Mouse (Mus musculus): ENCODE data around the gene Igf2bp1. TPM values are rescaled to one million over a fixed set of nuclear protein-coding genes. Genes with fewer than 3 reads are reported as not detected.

Igf2bp1 gene
- polyA plus RNA-seq (2015; fragmentation: Nextera tagmentation; extraction: Ambion mirVana), result 11.8 and 14.2 TPM in 2 replicates

DNA sequence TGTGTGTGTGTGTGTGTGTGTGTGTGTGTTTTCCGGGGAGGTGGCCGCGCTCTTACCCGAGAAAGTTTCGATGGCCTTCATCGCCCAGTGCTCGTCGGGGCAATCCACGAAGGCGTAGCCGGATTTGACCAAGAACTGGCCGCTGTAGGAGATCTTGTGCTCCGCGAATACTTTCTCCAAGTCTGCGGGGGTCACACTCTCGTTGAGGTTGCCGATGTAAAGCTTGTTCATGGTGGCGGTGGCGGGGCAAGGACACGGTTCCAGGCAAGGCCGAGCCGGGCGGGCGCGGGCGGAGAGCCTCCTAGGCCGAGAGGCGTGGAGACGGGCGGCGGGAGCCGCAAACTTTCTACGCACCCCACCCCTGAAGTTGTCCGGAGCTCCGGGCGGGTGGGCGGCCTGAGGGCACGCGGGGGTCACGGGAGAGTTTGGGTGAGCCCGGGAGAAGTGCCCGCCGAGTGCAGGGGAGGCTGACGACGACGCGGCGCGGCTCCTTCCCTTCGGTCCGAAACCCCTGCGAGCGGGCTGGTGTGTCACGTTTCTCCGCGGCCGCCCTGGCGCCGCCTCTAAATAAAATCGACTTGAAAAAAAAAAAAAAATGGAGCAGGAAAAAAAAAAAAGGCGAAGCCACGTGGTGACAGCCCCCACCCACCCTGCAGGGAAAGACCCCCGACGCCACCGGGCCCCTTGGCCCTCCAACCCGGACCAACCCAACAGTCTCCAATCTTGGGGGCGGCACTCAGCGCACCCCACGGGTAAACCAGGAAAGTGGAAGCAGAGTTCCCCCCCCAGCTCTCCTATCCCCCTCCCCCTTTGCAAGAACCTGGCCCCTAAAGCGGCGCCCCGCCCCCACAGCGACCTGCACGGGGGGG, at the start of gene Igf2bp1:
Gene Igf2bp1, minus strand, starts transcription at position 538 of the 869 bp plus-strand sequence.
- peak; percentile 57 for ATAC-seq (ENCODE audit: low FRiP score, low read depth)

DNA sequence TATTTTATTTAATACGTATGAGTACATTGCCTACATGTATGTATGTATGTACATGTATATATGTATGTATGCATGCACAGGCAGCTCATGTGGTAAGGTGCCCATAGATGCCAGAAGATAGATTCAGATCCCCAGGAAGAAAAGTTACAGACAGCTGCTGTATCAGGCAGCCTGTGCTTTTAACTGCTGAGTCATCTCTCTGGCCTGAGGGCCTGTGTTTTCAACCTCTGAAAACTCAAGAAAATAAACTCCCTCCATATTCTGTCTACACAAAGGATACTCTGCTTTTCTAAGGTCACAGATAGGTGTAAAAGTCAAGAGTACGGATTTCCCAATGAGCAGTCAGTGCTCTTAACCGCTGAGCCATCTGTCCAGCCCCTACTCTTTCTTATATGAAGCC, 45.1 kb upstream of the Igf2bp1 start:
- no peaks in the 10 kb centered on the region for H3K4me1 ChIP-seq (replicated peaks)
- H3K36me3 ChIP-seq, result peaks cover 81% of the 10 kb centered on the region
- no peak overlapping the region for H3K4me2 ChIP-seq
- H3K27ac ChIP-seq (replicated peaks), result no peak overlapping the region
- ATAC-seq (ENCODE audit: low FRiP score, low read depth), result no peak
- H3K27me3 ChIP-seq, result no peaks in the 10 kb centered on the region
- H3K9ac ChIP-seq, result no peak overlapping the region
- WGBS, result 98% methylated on average over 3 of the region's 3 CpGs
- H3K9me3 ChIP-seq, result no peaks in the 10 kb centered on the region
- no peak overlapping the region for H3K4me3 ChIP-seq

More for the DNA sequence above, at the start of gene Igf2bp1:
- peak within 1 kb of the TSS; percentile 66 for H3K9ac ChIP-seq
- peaks cover 52% of the 10 kb centered on the region for H3K4me1 ChIP-seq (replicated peaks)
- peak within 1 kb of the TSS; percentile 91 for H3K4me2 ChIP-seq
- peak within 1 kb of the TSS; percentile 85 for H3K27ac ChIP-seq (replicated peaks)
- H3K9me3 ChIP-seq, result no peaks in the 10 kb centered on the region
- under 1% methylated on average over 66 of the region's 74 CpGs for WGBS
- H3K4me3 ChIP-seq, result peak within 1 kb of the TSS; percentile 70
- no peaks in the 10 kb centered on the region for H3K27me3 ChIP-seq
- no peaks in the 10 kb centered on the region for H3K36me3 ChIP-seq

DNA sequence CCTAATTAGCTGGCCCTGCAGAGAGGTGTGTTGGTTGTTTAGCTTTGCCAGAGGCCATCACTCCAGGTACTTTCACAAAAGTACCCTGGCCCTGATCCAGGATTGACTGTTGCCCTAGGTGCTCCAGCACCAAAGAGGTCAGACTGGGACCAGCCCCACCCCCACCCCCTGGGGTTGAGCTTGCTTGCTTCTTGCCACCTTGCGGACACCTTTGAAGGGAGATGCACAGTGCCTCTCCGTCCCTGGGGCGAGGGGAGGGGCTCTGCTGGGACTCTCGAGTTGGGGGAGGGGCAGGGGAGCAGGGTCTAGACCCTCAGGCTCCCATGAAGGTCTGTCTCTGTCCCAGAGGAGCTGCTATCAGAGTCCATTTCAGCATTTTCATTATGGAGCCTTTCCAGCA, 44.2 kb upstream of the Igf2bp1 start:
- Histone ChIP-seq H3K36me3 (peaks cover 80% of the 10 kb centered on the region), H3K9me3 (no peaks in the 10 kb centered on the region), H3K27me3 (no peaks in the 10 kb centered on the region), H3K27ac (replicated peaks) (no peak overlapping the region), H3K4me2 (no peak overlapping the region), H3K4me3 (no peak overlapping the region), H3K9ac (no peak overlapping the region), H3K4me1 (replicated peaks) (no peaks in the 10 kb centered on the region)
- 80% methylated on average over 4 of the region's 4 CpGs for WGBS
- ATAC-seq (ENCODE audit: low FRiP score, low read depth), result no peak

DNA sequence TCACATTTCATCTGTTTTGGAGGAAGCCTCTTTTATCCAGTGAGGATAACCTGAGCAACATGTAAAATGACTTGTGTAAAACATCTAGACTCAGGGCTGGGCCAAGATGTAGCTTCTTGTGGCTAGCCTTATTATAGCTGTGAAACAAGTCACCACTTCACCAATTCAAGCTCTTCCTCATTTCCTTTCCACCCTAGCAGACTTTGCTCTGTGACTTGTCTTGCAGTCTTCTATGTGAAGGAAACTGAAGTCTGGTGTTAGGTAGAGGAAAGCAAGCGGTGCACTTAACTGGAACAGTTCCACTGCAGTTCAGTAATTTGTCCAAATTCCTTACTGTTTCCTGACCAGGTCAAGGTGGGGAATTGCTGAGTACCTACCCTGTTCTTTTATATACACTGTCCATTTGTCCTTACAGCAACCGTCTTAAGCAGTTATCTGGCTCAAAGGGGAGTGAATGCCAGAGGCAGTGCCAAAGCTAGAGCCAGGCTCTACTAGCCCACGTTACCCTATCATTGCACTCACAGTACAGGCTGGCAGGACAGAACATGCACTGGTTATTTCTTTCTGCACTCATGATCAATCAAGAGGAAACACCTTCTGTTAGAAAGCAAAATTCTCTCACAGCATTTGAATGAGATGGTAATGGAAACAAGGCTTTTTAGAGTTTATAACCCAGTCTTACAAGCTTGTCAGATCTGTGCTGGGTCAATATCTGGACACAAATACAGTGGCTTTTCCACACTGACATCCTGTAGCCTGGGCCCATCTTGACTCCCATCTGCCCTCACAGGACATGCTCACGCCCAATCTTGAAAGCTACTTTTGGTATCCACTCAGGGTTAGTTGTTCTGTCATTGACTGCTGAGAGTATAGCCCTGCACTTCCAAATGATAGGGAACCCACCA, 42.0 kb upstream of the Igf2bp1 start:
- H3K36me3 ChIP-seq, result peaks cover 76% of the 10 kb centered on the region
- 85% methylated on average over 4 of the region's 4 CpGs for WGBS

DNA sequence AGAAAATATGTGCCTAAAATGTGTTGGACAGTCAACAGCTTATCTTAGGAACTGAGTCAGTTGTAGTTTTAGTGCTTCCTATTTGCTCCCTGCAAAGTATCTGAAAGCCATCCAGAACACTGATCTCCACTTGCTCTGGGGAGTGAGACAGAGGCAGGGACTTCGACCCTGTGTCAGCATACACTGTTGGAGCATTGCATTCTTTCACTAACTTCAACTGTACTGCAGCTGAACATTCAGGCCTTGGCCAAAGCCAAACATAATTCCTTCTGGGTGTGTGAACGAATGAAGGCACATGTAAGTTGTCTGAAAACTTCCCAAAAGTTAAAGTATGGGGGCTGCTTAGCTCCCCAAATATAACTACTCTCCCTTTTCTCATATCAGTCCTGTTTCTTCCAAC, 41.1 kb upstream of the Igf2bp1 start:
- H3K36me3 ChIP-seq, result peaks cover 71% of the 10 kb centered on the region
- no peak overlapping the region for H3K27ac ChIP-seq (replicated peaks)
- WGBS, result 97% methylated on average over 2 of the region's 2 CpGs

More for the DNA sequence above, 42.0 kb upstream of the Igf2bp1 start:
- ATAC-seq (ENCODE audit: low FRiP score, low read depth), result no peak
- H3K27ac ChIP-seq (replicated peaks), result no peak overlapping the region
- H3K27me3 ChIP-seq, result no peaks in the 10 kb centered on the region
- H3K9me3 ChIP-seq, result no peaks in the 10 kb centered on the region
- no peak overlapping the region for H3K9ac ChIP-seq
- no peak overlapping the region for H3K4me2 ChIP-seq
- H3K4me3 ChIP-seq, result no peak overlapping the region
- H3K4me1 ChIP-seq (replicated peaks), result no peaks in the 10 kb centered on the region

DNA sequence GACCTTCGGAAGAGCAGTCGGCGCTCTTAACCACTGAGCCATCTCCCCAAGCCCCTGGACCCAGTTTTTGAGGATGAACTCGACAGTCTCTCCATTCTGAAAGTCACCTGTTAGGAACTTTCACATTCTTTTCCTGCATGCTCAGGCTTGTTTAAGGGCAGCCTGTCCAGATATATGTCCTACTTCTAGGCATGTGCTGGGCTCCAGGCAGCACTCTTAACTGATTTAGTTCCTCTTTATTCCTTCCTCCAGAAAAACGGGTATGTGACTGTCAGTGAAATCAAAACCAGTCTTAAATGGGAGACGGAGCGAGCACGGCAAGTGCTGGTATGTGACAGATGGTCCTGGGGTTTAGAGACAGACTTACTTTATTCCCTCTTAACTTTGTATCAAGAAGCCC, 40.3 kb upstream of the Igf2bp1 start:
- ATAC-seq (ENCODE audit: low FRiP score, low read depth), result no peak
- Histone ChIP-seq H3K36me3 (peaks cover 69% of the 10 kb centered on the region), H3K4me3 (no peak overlapping the region), H3K9ac (no peak overlapping the region), H3K9me3 (no peaks in the 10 kb centered on the region), H3K27me3 (no peaks in the 10 kb centered on the region), H3K27ac (replicated peaks) (no peak overlapping the region), H3K4me2 (no peak overlapping the region), H3K4me1 (replicated peaks) (no peaks in the 10 kb centered on the region)
- 87% methylated on average over 8 of the region's 8 CpGs for WGBS

More for the DNA sequence above, 41.1 kb upstream of the Igf2bp1 start:
- H3K9ac ChIP-seq, result no peak overlapping the region
- H3K4me2 ChIP-seq, result no peak overlapping the region
- no peak overlapping the region for H3K4me3 ChIP-seq
- no peaks in the 10 kb centered on the region for H3K4me1 ChIP-seq (replicated peaks)
- no peak for ATAC-seq (ENCODE audit: low FRiP score, low read depth)
- no peaks in the 10 kb centered on the region for H3K27me3 ChIP-seq
- no peaks in the 10 kb centered on the region for H3K9me3 ChIP-seq

DNA sequence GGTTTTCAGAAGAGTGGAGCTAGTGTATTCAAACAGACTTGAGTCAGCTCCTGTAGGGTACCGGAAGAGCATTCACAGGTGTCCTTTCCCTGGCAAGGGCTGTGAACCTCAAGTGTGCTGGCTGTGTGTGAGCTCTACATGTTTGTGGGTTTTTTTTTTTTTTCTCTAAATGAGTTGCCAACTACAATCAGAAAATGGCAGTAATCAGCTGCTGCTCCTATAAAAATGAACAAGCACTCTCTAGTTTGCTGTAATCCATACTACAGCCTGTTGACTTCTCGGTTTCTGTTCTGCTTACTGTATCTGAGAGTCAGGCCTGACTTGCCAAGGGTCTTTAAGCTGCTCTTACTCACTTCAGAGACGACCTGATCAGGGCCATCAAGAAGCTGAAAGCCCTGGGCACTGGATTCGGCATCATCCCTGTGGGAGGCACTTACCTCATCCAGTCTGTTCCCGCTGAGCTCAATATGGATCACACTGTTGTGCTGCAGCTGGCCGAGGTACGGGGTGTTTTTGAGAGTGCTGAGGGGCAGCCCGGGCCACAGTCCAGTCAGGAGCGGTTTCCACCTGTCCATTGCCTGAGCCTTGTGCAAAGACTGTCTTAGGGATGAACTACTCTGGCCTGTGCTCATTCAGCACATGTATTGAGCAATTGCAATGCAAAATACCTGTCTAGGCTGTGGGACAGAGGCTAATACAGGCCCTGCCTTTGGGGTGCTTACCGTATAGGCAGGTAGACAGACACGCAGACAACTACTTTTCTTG, 39.2 kb upstream of the Igf2bp1 start:
- no peak overlapping the region for H3K9ac ChIP-seq
- no peaks in the 10 kb centered on the region for H3K9me3 ChIP-seq
- no peak overlapping the region for H3K27ac ChIP-seq (replicated peaks)
- H3K4me3 ChIP-seq, result no peak overlapping the region
- no peaks in the 10 kb centered on the region for H3K4me1 ChIP-seq (replicated peaks)
- H3K36me3 ChIP-seq, result peaks cover 63% of the 10 kb centered on the region
- no peaks in the 10 kb centered on the region for H3K27me3 ChIP-seq
- no peak for ATAC-seq (ENCODE audit: low FRiP score, low read depth)
- no peak overlapping the region for H3K4me2 ChIP-seq
- 92% methylated on average over 11 of the region's 11 CpGs for WGBS

DNA sequence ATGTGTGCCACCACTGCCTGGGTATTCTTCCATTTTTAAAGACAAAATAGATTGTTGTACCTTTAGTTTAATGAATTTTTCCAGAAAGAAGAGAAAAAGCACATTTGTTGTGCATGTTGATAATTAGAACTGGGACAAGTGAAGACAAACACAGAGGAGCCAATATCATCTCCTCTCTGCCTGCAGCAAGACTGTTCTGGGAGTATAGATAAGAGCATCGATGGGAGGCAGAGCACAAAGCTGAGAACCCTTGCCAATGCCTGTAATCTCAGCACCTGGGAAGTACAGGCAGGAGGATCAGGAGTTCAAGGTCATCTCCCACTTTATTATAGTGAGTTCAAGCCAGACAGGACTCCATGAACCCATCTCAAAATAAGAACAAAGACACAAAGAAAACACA, 32.8 kb upstream of the Igf2bp1 start:
- H3K27me3 ChIP-seq, result no peaks in the 10 kb centered on the region
- no peak for ATAC-seq (ENCODE audit: low FRiP score, low read depth)
- H3K36me3 ChIP-seq, result peaks cover 30% of the 10 kb centered on the region
- H3K9ac ChIP-seq, result no peak overlapping the region
- H3K4me1 ChIP-seq (replicated peaks), result peaks cover 25% of the 10 kb centered on the region
- 97% methylated on average over 1 of the region's 1 CpGs for WGBS
- no peak overlapping the region for H3K4me2 ChIP-seq
- no peak overlapping the region for H3K4me3 ChIP-seq
- H3K9me3 ChIP-seq, result no peaks in the 10 kb centered on the region
- H3K27ac ChIP-seq (replicated peaks), result no peak overlapping the region

DNA sequence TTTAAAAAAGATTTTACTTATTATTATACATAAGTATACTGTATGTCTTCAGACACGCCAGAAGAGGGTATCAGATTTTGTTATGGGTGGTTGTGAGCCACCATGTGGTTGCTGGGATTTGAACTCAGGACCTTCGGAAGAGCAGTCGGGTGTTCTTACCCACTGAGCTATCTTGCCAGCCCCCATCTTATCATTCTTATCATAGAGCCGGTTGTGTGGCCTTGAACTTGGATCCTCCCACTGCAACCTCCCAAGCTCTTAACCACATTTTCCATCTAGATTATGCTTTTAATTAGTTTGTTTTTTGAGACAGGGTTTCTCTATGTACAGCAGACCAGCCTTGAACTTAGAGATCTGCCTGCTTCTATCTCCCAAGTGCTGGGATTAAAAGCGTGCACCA, 31.8 kb upstream of the Igf2bp1 start:
- Histone ChIP-seq H3K36me3 (peaks cover 25% of the 10 kb centered on the region), H3K27me3 (no peaks in the 10 kb centered on the region), H3K9me3 (no peaks in the 10 kb centered on the region), H3K9ac (no peak overlapping the region), H3K4me2 (no peak overlapping the region), H3K4me1 (replicated peaks) (peaks cover 25% of the 10 kb centered on the region), H3K4me3 (no peak overlapping the region), H3K27ac (replicated peaks) (no peak overlapping the region)
- 94% methylated on average over 5 of the region's 5 CpGs for WGBS
- no peak for ATAC-seq (ENCODE audit: low FRiP score, low read depth)

DNA sequence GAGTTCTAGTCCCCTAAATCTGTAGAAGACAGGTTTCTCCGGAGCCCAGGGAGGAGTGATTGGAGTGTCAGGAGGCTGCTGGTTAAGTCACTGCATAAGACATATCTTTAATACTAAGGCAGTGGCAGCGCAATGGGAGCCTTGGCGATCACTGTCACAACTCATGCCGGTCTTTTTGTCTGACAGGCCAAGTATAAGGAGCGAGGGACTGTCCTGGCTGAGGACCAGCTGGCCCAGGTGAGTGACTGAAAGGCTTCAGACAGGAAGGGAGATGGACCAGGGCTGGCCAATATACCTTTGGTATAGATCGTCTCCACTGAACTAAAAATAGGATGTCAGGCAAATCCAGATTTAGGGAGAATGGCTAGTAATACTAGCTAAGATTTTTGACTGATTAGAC, 29.4 kb upstream of the Igf2bp1 start:
- H3K9ac ChIP-seq, result peak overlapping the region; percentile 60
- H3K27me3 ChIP-seq, result no peaks in the 10 kb centered on the region
- peak overlapping the region; percentile 86 for H3K4me3 ChIP-seq
- peak overlapping the region; percentile 72 for H3K27ac ChIP-seq (replicated peaks)
- peaks cover 25% of the 10 kb centered on the region for H3K4me1 ChIP-seq (replicated peaks)
- H3K36me3 ChIP-seq, result peaks cover 15% of the 10 kb centered on the region
- ATAC-seq (ENCODE audit: low FRiP score, low read depth), result peak; percentile 48; the same call in 1 of the 2 replicates
- no peaks in the 10 kb centered on the region for H3K9me3 ChIP-seq
- H3K4me2 ChIP-seq, result peak overlapping the region; percentile 91
- 13% methylated on average over 6 of the region's 6 CpGs for WGBS

DNA sequence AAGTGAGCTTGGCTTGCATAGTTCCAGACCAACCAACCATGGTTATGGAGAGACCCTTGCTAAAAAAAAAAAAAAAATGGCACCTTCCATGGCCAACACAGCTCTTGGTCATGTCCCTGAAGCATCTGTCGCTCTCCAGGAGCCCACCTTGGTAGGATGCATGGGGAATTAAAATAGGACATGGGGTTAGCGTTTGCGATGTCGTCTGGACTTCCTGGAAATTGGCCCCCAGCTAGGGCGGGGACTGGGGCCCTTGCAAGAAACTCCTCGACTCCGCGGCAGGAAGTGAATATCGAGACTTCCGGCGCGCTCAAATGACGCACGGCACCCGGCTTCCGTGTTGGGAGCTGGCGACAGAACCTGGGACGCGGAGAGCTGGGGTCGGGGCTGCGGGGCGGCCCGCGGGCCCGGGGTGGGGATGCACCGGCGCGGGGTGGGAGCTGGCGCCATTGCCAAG, 28.9 kb upstream of the Igf2bp1 start, which contains the start of gene Snf8:
Gene Snf8, plus strand, starts transcription at position 290 of the 457 bp plus-strand sequence.
- H3K4me3 ChIP-seq, result peak within 1 kb of the TSS; percentile 86
- peak within 1 kb of the TSS; percentile 60 for H3K9ac ChIP-seq
- H3K27ac ChIP-seq (replicated peaks), result peak within 1 kb of the TSS; percentile 72
- H3K9me3 ChIP-seq, result no peaks in the 10 kb centered on the region
- ATAC-seq (ENCODE audit: low FRiP score, low read depth), result peak; percentile 85; the same call in 1 of the 2 replicates
- peaks cover 25% of the 10 kb centered on the region for H3K4me1 ChIP-seq (replicated peaks)
- peaks cover 15% of the 10 kb centered on the region for H3K36me3 ChIP-seq
- WGBS, result under 1% methylated on average over 29 of the region's 29 CpGs
- peak within 1 kb of the TSS; percentile 91 for H3K4me2 ChIP-seq
- H3K27me3 ChIP-seq, result no peaks in the 10 kb centered on the region

All from hindbrain, embryonic 15.5 days (tissue).